Mouse (Mus musculus) olfactory bulb, adult 2 months (tissue): ENCODE measurements around the gene Lmod1.

Experiments
- CTCF ChIP-seq: fragments of 200-500 bp; IDR thresholded peaks from 2 replicates; pipeline ENCODE4 v1.5.1; 2012; ENCODE audit warnings: low read depth, mild to moderate bottlenecking, low read length, moderate library complexity; ENCODE audit not compliant: insufficient read depth
- POLR2A ChIP-seq: fragments of 200-500 bp; IDR thresholded peaks from 2 replicates; pipeline ENCODE4 v1.6.1; 2012; ENCODE audit warnings: mild to moderate bottlenecking, low read depth, low read length, moderate library complexity; ENCODE audit not compliant: insufficient read depth

- TF ChIP-seq POLR2A = no peak
- no peak for TF ChIP-seq CTCF
Measured at GRCm38 (mm10) chr1:135405356-135405755, 80.7 kb downstream of the Lmod1 start.
